Mouse (Mus musculus): ENCODE measurements at regions not wholly inside any gene's neighbourhood (a gene's known extent, or its start where the extent isn't known, plus 50 kb on each side); places are given as distances from the start of the nearest gene placed in this dataset.
A peak's percentile ranks its signal among the peaks of the same experiment; 100 is the strongest.

- no peak overlapping the region for H3K4me2 ChIP-seq (replicated peaks; ENCODE audit: low read depth, low read length)
- no peaks in the 10 kb centered on the region for H3K27me3 ChIP-seq (ENCODE audit: control insufficient read depth, insufficient read depth, low read length)
- ATAC-seq (ENCODE audit: low FRiP score): peak; percentile 87
- H3K9me3 ChIP-seq (ENCODE audit: control insufficient read depth, low read length): peaks cover 3% of the 10 kb centered on the region
- H3K36me3 ChIP-seq (ENCODE audit: control insufficient read depth, insufficient read depth, low read length): no peaks in the 10 kb centered on the region
- no peak overlapping the region for H3K4me3 ChIP-seq (ENCODE audit: low read depth, low read length)
- H3K9ac ChIP-seq (ENCODE audit: low read depth, low read length): no peak overlapping the region
- DNase-seq (ENCODE audit: low spot score): peak; percentile 42
- 70% methylated on average over 12 of the region's 12 CpGs for WGBS
- peak overlapping the region; percentile 74 for H3K27ac ChIP-seq (ENCODE audit: low read depth, low read length)
- H3K4me1 ChIP-seq (replicated peaks; ENCODE audit: control insufficient read depth, insufficient read depth, low read length): no peaks in the 10 kb centered on the region
Observed at GRCm38 (mm10) chr12:105898580-105899293, 111.3 kb upstream of the Vrk1 start.

DNA sequence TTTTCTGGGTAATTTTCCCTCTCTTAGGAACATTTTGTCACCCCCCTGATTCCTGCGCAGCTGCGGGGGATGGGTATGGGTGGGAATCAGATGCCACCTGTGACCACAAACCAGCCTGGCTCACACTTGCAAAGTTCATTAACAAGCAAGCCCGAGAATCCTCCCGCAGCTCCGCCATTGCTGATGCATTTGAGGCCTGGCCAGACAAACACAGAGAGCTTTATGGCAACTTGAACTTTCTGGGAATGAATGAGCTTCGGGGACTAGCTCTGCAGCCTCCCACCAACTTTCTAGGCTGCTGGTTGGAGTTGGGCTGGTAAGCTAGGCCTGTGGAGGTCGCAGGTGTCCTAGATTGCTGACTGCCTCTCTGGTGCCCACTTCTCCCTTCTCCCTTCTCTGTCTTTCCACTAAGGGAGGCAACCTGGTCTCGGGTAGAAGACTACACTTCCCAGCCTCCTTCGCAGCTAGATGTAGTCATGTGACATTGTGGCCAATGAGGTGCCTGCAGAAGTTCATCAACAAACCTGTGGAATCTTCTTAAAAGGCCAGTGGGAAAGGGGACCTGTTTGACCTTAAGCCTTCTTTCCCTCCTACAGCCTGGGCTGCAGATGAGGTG, 110.6 kb upstream of the Vrk1 start:
- ATAC-seq (ENCODE audit: low FRiP score) (peak; percentile 69), DNase-seq (ENCODE audit: low spot score) (no peak)
- H3K4me1 ChIP-seq (replicated peaks; ENCODE audit: control insufficient read depth, insufficient read depth, low read length): no peaks in the 10 kb centered on the region
- no peaks in the 10 kb centered on the region for H3K36me3 ChIP-seq (ENCODE audit: control insufficient read depth, insufficient read depth, low read length)
- no peak overlapping the region for H3K4me2 ChIP-seq (replicated peaks; ENCODE audit: low read depth, low read length)
- no peak overlapping the region for H3K4me3 ChIP-seq (ENCODE audit: low read depth, low read length)
- no peak overlapping the region for H3K9ac ChIP-seq (ENCODE audit: low read depth, low read length)
- WGBS: 57% methylated on average over 9 of the region's 9 CpGs
- H3K27ac ChIP-seq (ENCODE audit: low read depth, low read length): peak overlapping the region; percentile 74
- no peaks in the 10 kb centered on the region for H3K27me3 ChIP-seq (ENCODE audit: control insufficient read depth, insufficient read depth, low read length)
- peaks cover 3% of the 10 kb centered on the region for H3K9me3 ChIP-seq (ENCODE audit: control insufficient read depth, low read length)

GRCm38 (mm10) chr12:105900479-105900878, 109.5 kb upstream of the Vrk1 start:
- Histone ChIP-seq H3K4me2 (replicated peaks; ENCODE audit: low read depth, low read length) (no peak overlapping the region), H3K9ac (ENCODE audit: low read depth, low read length) (no peak overlapping the region), H3K4me3 (ENCODE audit: low read depth, low read length) (no peak overlapping the region), H3K9me3 (ENCODE audit: control insufficient read depth, low read length) (peaks cover 3% of the 10 kb centered on the region), H3K27ac (ENCODE audit: low read depth, low read length) (no peak overlapping the region), H3K36me3 (ENCODE audit: control insufficient read depth, insufficient read depth, low read length) (no peaks in the 10 kb centered on the region), H3K4me1 (replicated peaks; ENCODE audit: control insufficient read depth, insufficient read depth, low read length) (no peaks in the 10 kb centered on the region; the same call in 1 of the 2 replicates), H3K27me3 (ENCODE audit: control insufficient read depth, insufficient read depth, low read length) (no peaks in the 10 kb centered on the region)
- 95% methylated on average over 6 of the region's 6 CpGs for whole genome bisulfite sequencing
- no peak for ATAC-seq (ENCODE audit: low FRiP score)
- DNase-seq (ENCODE audit: low spot score): no peak

- no peaks in the 10 kb centered on the region; the same call in 1 of the 2 replicates for H3K4me1 ChIP-seq (replicated peaks; ENCODE audit: control insufficient read depth, insufficient read depth, low read length)
- no peak overlapping the region for H3K9ac ChIP-seq (ENCODE audit: low read depth, low read length)
- 49% methylated on average over 8 of the region's 8 CpGs for WGBS
- no peaks in the 10 kb centered on the region for H3K27me3 ChIP-seq (ENCODE audit: control insufficient read depth, insufficient read depth, low read length)
- H3K27ac ChIP-seq (ENCODE audit: low read depth, low read length): no peak overlapping the region
- no peak overlapping the region for H3K4me2 ChIP-seq (replicated peaks; ENCODE audit: low read depth, low read length)
- ATAC-seq (ENCODE audit: low FRiP score): no peak
- no peaks in the 10 kb centered on the region; the same call in 1 of the 2 replicates for H3K9me3 ChIP-seq (ENCODE audit: control insufficient read depth, low read length)
- no peak for DNase-seq (ENCODE audit: low spot score)
- no peak overlapping the region for H3K4me3 ChIP-seq (ENCODE audit: low read depth, low read length)
- no peaks in the 10 kb centered on the region for H3K36me3 ChIP-seq (ENCODE audit: control insufficient read depth, insufficient read depth, low read length)
Observed at GRCm38 (mm10) chr12:105903072-105903471, 107.0 kb upstream of the Vrk1 start.

GRCm38 (mm10) chr12:105906584-105906983, 103.4 kb upstream of the Vrk1 start:
- no peak overlapping the region for H3K27ac ChIP-seq (ENCODE audit: low read depth, low read length)

DNA sequence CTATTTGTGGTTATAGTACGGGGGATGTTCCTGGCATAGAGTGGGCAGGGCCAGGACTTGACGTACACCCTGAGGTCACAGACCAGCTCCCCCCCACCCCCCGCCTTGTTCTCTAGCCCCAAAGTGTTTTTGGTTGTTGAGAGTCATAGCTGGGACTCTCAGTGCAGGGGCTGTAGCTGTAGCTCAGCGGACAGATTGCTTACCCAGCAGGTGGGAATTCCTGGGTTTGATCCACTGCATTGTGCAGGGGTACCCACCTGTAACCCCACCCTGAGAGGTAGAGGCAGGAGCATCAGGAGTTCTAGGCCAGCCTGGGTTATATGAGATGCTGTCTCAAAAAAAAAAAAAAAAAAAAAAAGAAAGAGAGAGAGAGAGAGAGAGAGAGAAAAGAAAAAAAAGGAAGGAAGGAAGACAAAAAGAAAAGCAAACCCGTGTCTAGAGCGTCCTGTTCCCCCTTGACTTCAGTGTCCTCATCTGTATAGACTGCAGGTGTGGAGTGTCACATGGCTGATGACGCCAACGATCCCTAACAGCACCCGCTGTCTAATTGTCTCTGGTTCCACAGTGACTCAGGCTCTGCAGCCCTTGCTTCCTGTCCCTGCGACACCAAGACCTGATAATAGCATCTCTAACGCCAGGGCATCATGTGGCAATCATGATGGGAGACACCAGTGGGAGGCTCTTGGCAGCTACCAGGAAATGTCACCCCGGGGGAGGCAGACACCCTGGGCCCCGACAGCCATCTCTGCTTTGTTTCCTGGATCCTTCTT, 102.0 kb upstream of the Vrk1 start:
- WGBS: 73% methylated on average over 13 of the region's 13 CpGs
- Histone ChIP-seq H3K27ac (ENCODE audit: low read depth, low read length) (no peak overlapping the region), H3K9ac (ENCODE audit: low read depth, low read length) (no peak overlapping the region), H3K36me3 (ENCODE audit: control insufficient read depth, insufficient read depth, low read length) (no peaks in the 10 kb centered on the region), H3K9me3 (ENCODE audit: control insufficient read depth, low read length) (no peaks in the 10 kb centered on the region), H3K4me3 (ENCODE audit: low read depth, low read length) (no peak overlapping the region), H3K4me1 (replicated peaks; ENCODE audit: control insufficient read depth, insufficient read depth, low read length) (no peaks in the 10 kb centered on the region; the same call in 1 of the 2 replicates), H3K27me3 (ENCODE audit: control insufficient read depth, insufficient read depth, low read length) (no peaks in the 10 kb centered on the region), H3K4me2 (replicated peaks; ENCODE audit: low read depth, low read length) (no peak overlapping the region)
- ATAC-seq (ENCODE audit: low FRiP score) (no peak), DNase-seq (ENCODE audit: low spot score) (no peak)

More at GRCm38 (mm10) chr12:105906584-105906983, 103.4 kb upstream of the Vrk1 start:
- DNase-seq (ENCODE audit: low spot score) (peak; percentile 46), ATAC-seq (ENCODE audit: low FRiP score) (no peak; the same call in 1 of the 2 replicates)
- no peaks in the 10 kb centered on the region for H3K36me3 ChIP-seq (ENCODE audit: control insufficient read depth, insufficient read depth, low read length)
- no peaks in the 10 kb centered on the region for H3K27me3 ChIP-seq (ENCODE audit: control insufficient read depth, insufficient read depth, low read length)
- H3K4me3 ChIP-seq (ENCODE audit: low read depth, low read length): no peak overlapping the region
- no peaks in the 10 kb centered on the region; the same call in 1 of the 2 replicates for H3K4me1 ChIP-seq (replicated peaks; ENCODE audit: control insufficient read depth, insufficient read depth, low read length)
- no peaks in the 10 kb centered on the region for H3K9me3 ChIP-seq (ENCODE audit: control insufficient read depth, low read length)
- H3K4me2 ChIP-seq (replicated peaks; ENCODE audit: low read depth, low read length): no peak overlapping the region
- H3K9ac ChIP-seq (ENCODE audit: low read depth, low read length): no peak overlapping the region
- WGBS: 34% methylated on average over 7 of the region's 7 CpGs

GRCm38 (mm10) chr12:105911556-105911955, 98.5 kb upstream of the Vrk1 start:
- no peaks in the 10 kb centered on the region for H3K9me3 ChIP-seq (ENCODE audit: control insufficient read depth, low read length)
- H3K36me3 ChIP-seq (ENCODE audit: control insufficient read depth, insufficient read depth, low read length): no peaks in the 10 kb centered on the region
- H3K4me1 ChIP-seq (replicated peaks; ENCODE audit: control insufficient read depth, insufficient read depth, low read length): no peaks in the 10 kb centered on the region
- H3K4me2 ChIP-seq (replicated peaks; ENCODE audit: low read depth, low read length): no peak overlapping the region
- DNase-seq (ENCODE audit: low spot score) (no peak), ATAC-seq (ENCODE audit: low FRiP score) (no peak)
- 73% methylated on average over 9 of the region's 9 CpGs for WGBS
- no peaks in the 10 kb centered on the region for H3K27me3 ChIP-seq (ENCODE audit: control insufficient read depth, insufficient read depth, low read length)
- H3K4me3 ChIP-seq (ENCODE audit: low read depth, low read length): no peak overlapping the region
- H3K27ac ChIP-seq (ENCODE audit: low read depth, low read length): no peak overlapping the region
- H3K9ac ChIP-seq (ENCODE audit: low read depth, low read length): no peak overlapping the region

- no peaks in the 10 kb centered on the region for H3K9me3 ChIP-seq (ENCODE audit: control insufficient read depth, low read length)
- no peaks in the 10 kb centered on the region for H3K27me3 ChIP-seq (ENCODE audit: control insufficient read depth, insufficient read depth, low read length)
- H3K27ac ChIP-seq (ENCODE audit: low read depth, low read length): no peak overlapping the region
- no peak overlapping the region for H3K9ac ChIP-seq (ENCODE audit: low read depth, low read length)
- ATAC-seq (ENCODE audit: low FRiP score) (no peak), DNase-seq (ENCODE audit: low spot score) (no peak)
- WGBS: 88% methylated on average over 10 of the region's 10 CpGs
- H3K4me2 ChIP-seq (replicated peaks; ENCODE audit: low read depth, low read length): no peak overlapping the region
- no peaks in the 10 kb centered on the region for H3K36me3 ChIP-seq (ENCODE audit: control insufficient read depth, insufficient read depth, low read length)
- no peak overlapping the region for H3K4me3 ChIP-seq (ENCODE audit: low read depth, low read length)
- no peaks in the 10 kb centered on the region for H3K4me1 ChIP-seq (replicated peaks; ENCODE audit: control insufficient read depth, insufficient read depth, low read length)
Observed at GRCm38 (mm10) chr12:105917388-105917963, 92.6 kb upstream of the Vrk1 start.
